Mouse (Mus musculus) cerebellum, adult 2 months (tissue): Measurements from ENCODE around the gene Dok4.

ENCODE experiments used
- CTCF ChIP-seq: fragments of 200-500 bp; IDR thresholded peaks from 2 replicates; pipeline ENCODE4 v1.5.1; 2011; ENCODE audit warnings: low read depth, mild to moderate bottlenecking, control low read depth, low read length, moderate library complexity, borderline replicate concordance; ENCODE audit not compliant: insufficient read depth
- POLR2A ChIP-seq: fragments of 200-500 bp; IDR thresholded peaks from 2 replicates; pipeline ENCODE4 v1.6.1; 2011; ENCODE audit warnings: low read length, control low read depth, borderline replicate concordance; ENCODE audit not compliant: insufficient read depth

GRCm38 (mm10) chr8:94869146-94869545 lies 7.0 kb downstream of the Dok4 start:
- TF ChIP-seq CTCF (no peak), POLR2A (no peak)
